Mouse (Mus musculus): ENCODE data around the gene Pald1. TPM values are rescaled to one million over a fixed set of nuclear protein-coding genes. Genes with fewer than 3 reads are reported as not detected.

Pald1 gene
- polyA plus RNA-seq, 1 experiment = 28.6 TPM

GRCm38 (mm10) chr10:61380186-61380585 is 3.1 kb downstream of the Pald1 start:
- peak; percentile 46 for DNase-seq (ENCODE audit: low read depth)
- TF ChIP-seq POLR2A (IDR thresholded peaks at IDR 0.05; ENCODE audit: borderline replicate concordance, extremely low read depth, insufficient read depth, insufficient read length, poor library complexity, severe bottlenecking) (no peak), CTCF (IDR thresholded peaks at IDR 0.05; ENCODE audit: borderline replicate concordance, extremely low read depth, insufficient read depth, insufficient read length) (no peak)

GRCm38 (mm10) chr10:61379340-61380040 is 3.8 kb downstream of the Pald1 start:
- no peak for DNase-seq (ENCODE audit: low read depth)
- TF ChIP-seq POLR2A (IDR thresholded peaks at IDR 0.05; ENCODE audit: borderline replicate concordance, extremely low read depth, insufficient read depth, insufficient read length, poor library complexity, severe bottlenecking) (no peak), CTCF (IDR thresholded peaks at IDR 0.05; ENCODE audit: borderline replicate concordance, extremely low read depth, insufficient read depth, insufficient read length) (no peak)

GRCm38 (mm10) chr10:61378698-61379097 is 4.6 kb downstream of the Pald1 start:
- no peak for DNase-seq (ENCODE audit: low read depth)
- no peak for TF ChIP-seq CTCF (IDR thresholded peaks at IDR 0.05; ENCODE audit: borderline replicate concordance, extremely low read depth, insufficient read depth, insufficient read length)
- TF ChIP-seq POLR2A (IDR thresholded peaks at IDR 0.05; ENCODE audit: borderline replicate concordance, extremely low read depth, insufficient read depth, insufficient read length, poor library complexity, severe bottlenecking) = no peak

- TF ChIP-seq CTCF (IDR thresholded peaks at IDR 0.05; ENCODE audit: borderline replicate concordance, extremely low read depth, insufficient read depth, insufficient read length) = no peak
- no peak for TF ChIP-seq POLR2A (IDR thresholded peaks at IDR 0.05; ENCODE audit: borderline replicate concordance, extremely low read depth, insufficient read depth, insufficient read length, poor library complexity, severe bottlenecking)
- DNase-seq (ENCODE audit: low read depth) = no peak
Observed at GRCm38 (mm10) chr10:61378050-61378449, 5.3 kb downstream of the Pald1 start.

DNA sequence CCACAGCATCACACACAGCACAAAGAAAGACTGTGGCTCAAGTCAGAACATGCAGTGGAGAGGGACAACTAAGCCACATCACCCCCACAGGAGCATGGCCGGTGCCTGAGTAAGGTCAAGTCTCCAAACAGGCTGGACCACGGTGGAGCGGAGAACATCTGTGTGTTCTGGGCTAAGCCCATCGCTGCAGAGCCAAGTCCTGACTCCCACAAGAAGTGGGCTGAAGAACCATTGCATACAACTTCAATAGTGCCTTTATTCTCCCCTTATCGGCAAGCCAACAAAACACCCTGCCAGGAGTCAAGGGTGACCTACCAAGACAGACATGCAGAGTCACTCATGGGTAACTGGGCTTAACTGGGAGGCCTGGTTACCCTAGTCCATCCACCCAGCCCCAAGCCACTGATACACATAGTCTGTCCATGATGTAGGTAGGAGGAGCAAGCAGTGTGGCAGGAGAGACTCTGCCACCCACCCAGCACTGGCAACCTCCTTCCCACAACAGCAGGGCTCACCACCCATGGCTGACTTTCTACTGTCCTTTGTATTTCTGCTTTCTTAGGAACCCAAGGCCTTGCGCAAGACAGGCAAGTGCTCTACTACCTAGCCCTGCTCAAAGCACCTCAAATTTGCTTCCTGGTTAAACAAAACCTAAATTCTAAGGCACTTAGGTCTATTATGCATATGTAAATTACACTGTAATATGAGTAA is 8.4 kb downstream of the Pald1 start:
- DNase-seq (ENCODE audit: low read depth) = no peak
- no peak for TF ChIP-seq CTCF (IDR thresholded peaks at IDR 0.05; ENCODE audit: borderline replicate concordance, extremely low read depth, insufficient read depth, insufficient read length)

DNA sequence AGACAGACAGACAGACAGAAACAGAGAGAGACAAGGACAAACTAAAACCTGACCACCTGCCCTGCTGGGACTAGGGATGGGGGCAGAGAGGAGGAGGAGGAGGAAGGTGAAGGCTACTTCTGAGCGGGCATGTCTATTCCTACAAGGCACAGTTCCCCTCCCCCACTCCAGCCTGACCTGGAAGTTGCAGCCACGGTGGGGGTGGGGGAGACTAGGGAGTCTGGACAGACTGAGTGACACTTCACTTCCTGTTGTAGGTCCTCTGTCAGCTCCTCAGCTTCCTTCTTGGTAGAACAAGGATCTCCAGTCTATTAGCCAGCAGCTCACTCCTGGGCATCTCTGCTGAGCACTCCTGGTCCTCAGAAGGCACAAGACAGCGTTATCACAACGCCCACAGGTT is 9.3 kb downstream of the Pald1 start:
- no peak for DNase-seq (ENCODE audit: low read depth)
- no peak for TF ChIP-seq CTCF (IDR thresholded peaks at IDR 0.05; ENCODE audit: borderline replicate concordance, extremely low read depth, insufficient read depth, insufficient read length)

DNA sequence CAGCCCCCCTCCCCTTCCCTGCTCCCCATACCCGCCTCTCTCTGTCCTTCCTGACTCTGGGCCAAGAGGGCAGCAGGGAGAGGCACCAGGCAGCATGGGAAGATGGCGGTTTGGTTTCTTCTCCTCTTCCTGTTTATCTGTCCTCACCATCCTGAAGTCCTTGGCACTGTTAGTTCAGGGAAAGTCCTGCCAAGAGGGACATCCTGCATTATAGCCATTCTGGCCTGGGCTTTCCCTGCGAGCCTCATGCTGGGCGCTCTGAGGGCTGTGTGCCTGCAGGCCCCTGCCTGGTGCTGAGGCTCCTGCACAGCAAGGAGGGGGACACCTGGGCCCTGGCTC is 10.8 kb downstream of the Pald1 start:
- peak; percentile 9 for DNase-seq (ENCODE audit: low read depth)
- TF ChIP-seq POLR2A (IDR thresholded peaks at IDR 0.05; ENCODE audit: borderline replicate concordance, extremely low read depth, insufficient read depth, insufficient read length, poor library complexity, severe bottlenecking) = no peak
- TF ChIP-seq CTCF (IDR thresholded peaks at IDR 0.05; ENCODE audit: borderline replicate concordance, extremely low read depth, insufficient read depth, insufficient read length) = no peak

- TF ChIP-seq POLR2A (IDR thresholded peaks at IDR 0.05; ENCODE audit: borderline replicate concordance, extremely low read depth, insufficient read depth, insufficient read length, poor library complexity, severe bottlenecking) (no peak), CTCF (IDR thresholded peaks at IDR 0.05; ENCODE audit: borderline replicate concordance, extremely low read depth, insufficient read depth, insufficient read length) (no peak)
- no peak for DNase-seq (ENCODE audit: low read depth)
Observed at GRCm38 (mm10) chr10:61371884-61372584, 11.3 kb downstream of the Pald1 start.

DNA sequence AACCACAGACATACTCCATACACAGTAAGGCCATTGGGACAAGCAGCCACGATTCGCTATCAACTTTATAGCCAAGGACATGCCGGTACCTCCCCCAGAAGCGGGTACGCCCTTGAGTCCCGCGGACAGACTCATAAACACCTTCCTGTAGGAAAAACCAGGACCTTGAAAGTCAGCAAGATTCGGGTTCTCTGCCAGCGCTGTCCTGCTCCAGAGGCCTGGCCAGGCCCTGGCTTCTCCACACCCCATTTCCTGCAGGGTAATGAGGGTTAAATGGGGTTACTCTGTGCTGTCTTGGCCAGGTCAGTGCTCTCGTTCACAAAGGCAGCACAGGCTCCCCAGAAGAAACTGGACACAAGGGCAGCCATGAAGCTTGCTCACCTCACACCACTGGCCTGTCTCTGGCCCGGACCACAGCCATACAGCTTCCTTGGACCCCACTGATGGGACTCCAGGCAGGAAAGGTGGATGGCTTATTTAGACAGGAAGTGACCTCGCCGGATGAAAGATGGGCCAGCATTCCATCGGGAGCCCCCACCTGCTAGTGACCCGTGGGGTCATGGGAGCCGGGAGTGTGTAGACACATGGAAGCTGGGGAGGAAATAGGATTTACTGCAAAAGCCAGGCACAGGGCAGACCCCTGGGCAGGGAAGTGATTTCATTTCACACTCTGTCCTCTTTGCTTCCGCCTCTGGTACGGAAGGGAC is 12.9 kb downstream of the Pald1 start:
- TF ChIP-seq POLR2A (IDR thresholded peaks at IDR 0.05; ENCODE audit: borderline replicate concordance, extremely low read depth, insufficient read depth, insufficient read length, poor library complexity, severe bottlenecking) = no peak
- no peak for TF ChIP-seq CTCF (IDR thresholded peaks at IDR 0.05; ENCODE audit: borderline replicate concordance, extremely low read depth, insufficient read depth, insufficient read length)
- DNase-seq (ENCODE audit: low read depth) = peak; percentile 8

DNA sequence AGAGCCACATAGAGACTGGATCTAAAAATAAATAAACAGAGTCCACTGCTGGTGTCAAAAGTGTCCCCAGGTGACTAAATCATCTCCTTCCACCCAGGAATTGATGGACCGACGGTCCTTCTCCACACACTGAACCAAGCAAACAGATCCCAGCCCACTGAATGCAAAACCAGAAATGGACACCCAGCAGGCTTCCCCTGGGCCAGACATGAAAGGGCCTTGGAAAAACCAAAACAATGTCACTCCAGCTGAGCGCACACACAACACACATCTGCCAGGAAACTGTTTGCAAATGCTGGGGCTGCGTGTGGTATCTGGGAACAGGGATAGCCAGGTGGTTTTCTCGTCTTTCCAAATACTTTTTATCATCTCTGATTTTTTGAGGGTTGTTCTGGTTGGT is 13.6 kb downstream of the Pald1 start:
- TF ChIP-seq POLR2A (IDR thresholded peaks at IDR 0.05; ENCODE audit: borderline replicate concordance, extremely low read depth, insufficient read depth, insufficient read length, poor library complexity, severe bottlenecking) = no peak
- TF ChIP-seq CTCF (IDR thresholded peaks at IDR 0.05; ENCODE audit: borderline replicate concordance, extremely low read depth, insufficient read depth, insufficient read length) = no peak

DNA sequence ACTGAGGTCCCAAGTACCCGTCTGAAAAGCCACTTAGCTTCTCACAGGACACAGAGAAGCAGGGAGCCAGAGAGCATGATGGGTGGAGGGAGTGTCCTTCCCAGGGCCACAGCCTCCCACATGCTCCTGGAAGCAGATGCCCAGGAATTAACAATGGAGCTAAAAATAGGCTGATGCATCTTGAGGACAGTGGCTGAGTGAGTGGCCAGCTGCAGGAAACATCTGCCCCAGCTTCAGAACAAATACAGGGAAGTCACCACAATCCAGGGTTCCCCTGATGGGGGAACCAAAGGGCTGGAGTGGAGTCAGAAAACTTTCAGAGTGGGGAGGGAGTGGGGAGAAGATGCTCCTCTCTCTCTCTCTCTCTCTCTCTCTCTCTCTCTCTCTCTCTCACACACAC is 17.4 kb downstream of the Pald1 start:
- TF ChIP-seq CTCF (IDR thresholded peaks at IDR 0.05; ENCODE audit: borderline replicate concordance, extremely low read depth, insufficient read depth, insufficient read length) (no peak), POLR2A (IDR thresholded peaks at IDR 0.05; ENCODE audit: borderline replicate concordance, extremely low read depth, insufficient read depth, insufficient read length, poor library complexity, severe bottlenecking) (no peak)
- DNase-seq (ENCODE audit: low read depth) = no peak

More for the DNA sequence above, 13.6 kb downstream of the Pald1 start:
- DNase-seq (ENCODE audit: low read depth) = no peak

Measured in brain, embryonic 14.5 days (tissue).